Mouse (Mus musculus): ENCODE measurements around the gene Krtap2-4.

Gene Krtap2-4

GRCm38 (mm10) chr11:99581564-99581963 lies 33.1 kb downstream of the Krtap2-4 start:
- DNase-seq = no peak

- DNase-seq = no peak
Observed at GRCm38 (mm10) chr11:99581051-99581450, 33.6 kb downstream of the Krtap2-4 start.

- DNase-seq = no peak
Observed at GRCm38 (mm10) chr11:99580636-99581035, 34.0 kb downstream of the Krtap2-4 start, which contains the start of gene Krtap1-5. Krtap1-5 (minus strand) TSS chr11:99581016.

- peak; percentile 72 for DNase-seq
Observed at GRCm38 (mm10) chr11:99574106-99574505, 40.5 kb downstream of the Krtap2-4 start.

GRCm38 (mm10) chr11:99573164-99573563 lies 41.5 kb downstream of the Krtap2-4 start:
- DNase-seq = no peak

- no peak for DNase-seq
Observed at GRCm38 (mm10) chr11:99566530-99566929, 48.1 kb downstream of the Krtap2-4 start, which contains the start of gene Krtap3-1. Krtap3-1 (minus strand) TSS chr11:99566630.
